Mouse (Mus musculus) layer of hippocampus, adult 2 months (tissue): Measurements from ENCODE around the gene Medag. TPM values are rescaled to one million over a fixed set of nuclear protein-coding genes. Genes with fewer than 3 reads are reported as not detected.

ENCODE experiments used
- DNase-seq, 2 experiments: peaks; one replicate each; pipeline ENCODE4 v3.0.0; 2022; ENCODE audit warnings: low spot score in 2 of 2
- H3K27ac ChIP-seq: fragments of 200-600 bp; 2 replicates; pipeline ENCODE4 v1.8.1; 2022
- H3K4me3 ChIP-seq: fragments of 200-600 bp; 2 replicates; pipeline ENCODE4 v1.8.1; 2022; ENCODE audit warnings: mild to moderate bottlenecking
- CTCF ChIP-seq: fragments of 200-600 bp; conservative IDR thresholded peaks from 2 replicates; pipeline ENCODE4 v1.8.1; 2022; ENCODE audit warnings: antibody characterized with exemption, mild to moderate bottlenecking, moderate library complexity
- total RNA-seq, 2 experiments: library from RNA; stranded (reverse); gene quantifications; 2 replicates each; pipeline ENCODE4 v1.2.3; 2021

Medag gene
- total RNA-seq, 2 experiments from 2014 or later: 3.9 to 4.0 TPM

GRCm38 (mm10) chr5:149444451-149444850 is 32.9 kb downstream of the Medag start:
- no peak overlapping the region for H3K4me3 ChIP-seq
- no peak overlapping the region for H3K27ac ChIP-seq
- TF ChIP-seq CTCF: no peak
- no peak for DNase-seq

DNA sequence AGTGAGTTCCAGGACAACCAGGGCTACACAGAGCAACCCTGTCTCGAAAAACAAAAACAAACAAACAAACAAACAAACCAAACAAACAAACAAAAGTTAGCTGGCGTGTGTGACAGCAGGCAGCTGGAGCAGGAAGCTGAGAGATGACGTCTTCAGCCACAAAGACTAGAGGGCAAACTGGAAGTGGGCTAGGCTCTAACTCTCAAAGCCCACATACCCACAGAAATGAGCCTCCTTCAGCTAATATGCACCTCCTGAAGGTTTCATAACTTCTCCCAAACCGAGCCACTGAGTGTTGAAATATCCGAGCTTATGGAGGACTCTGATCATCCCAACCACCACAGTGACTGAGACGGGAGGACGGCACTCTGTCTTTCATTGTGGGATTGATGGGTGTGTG is 34.9 kb downstream of the Medag start:
- no peak for TF ChIP-seq CTCF
- no peak for DNase-seq
- H3K4me3 ChIP-seq: no peak overlapping the region
- no peak overlapping the region for H3K27ac ChIP-seq

DNA sequence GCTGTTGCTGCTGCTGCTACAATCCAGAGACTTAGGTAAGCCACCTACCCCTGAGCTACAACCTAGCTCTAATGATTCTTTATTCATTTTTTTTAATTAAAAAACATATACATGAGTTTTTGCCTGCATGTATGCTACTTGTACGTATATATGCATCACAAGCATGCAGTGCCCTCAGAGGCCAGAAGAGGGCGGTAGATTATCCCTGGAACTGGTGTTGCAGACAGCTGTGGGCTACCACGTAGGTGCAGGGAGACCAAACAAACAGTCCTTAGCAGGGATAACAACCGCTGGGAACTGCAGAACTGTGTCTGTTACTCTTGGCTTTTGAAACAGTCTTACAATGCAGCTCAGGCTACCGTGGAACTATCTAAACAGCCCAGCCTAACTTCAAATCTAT is 36.2 kb downstream of the Medag start:
- H3K27ac ChIP-seq: no peak overlapping the region
- H3K4me3 ChIP-seq: no peak overlapping the region
- TF ChIP-seq CTCF: peak; percentile 54
- DNase-seq: no peak

GRCm38 (mm10) chr5:149449406-149449805 is 37.9 kb downstream of the Medag start:
- DNase-seq: no peak
- TF ChIP-seq CTCF: no peak
- Histone ChIP-seq H3K27ac (no peak overlapping the region), H3K4me3 (no peak overlapping the region)

DNA sequence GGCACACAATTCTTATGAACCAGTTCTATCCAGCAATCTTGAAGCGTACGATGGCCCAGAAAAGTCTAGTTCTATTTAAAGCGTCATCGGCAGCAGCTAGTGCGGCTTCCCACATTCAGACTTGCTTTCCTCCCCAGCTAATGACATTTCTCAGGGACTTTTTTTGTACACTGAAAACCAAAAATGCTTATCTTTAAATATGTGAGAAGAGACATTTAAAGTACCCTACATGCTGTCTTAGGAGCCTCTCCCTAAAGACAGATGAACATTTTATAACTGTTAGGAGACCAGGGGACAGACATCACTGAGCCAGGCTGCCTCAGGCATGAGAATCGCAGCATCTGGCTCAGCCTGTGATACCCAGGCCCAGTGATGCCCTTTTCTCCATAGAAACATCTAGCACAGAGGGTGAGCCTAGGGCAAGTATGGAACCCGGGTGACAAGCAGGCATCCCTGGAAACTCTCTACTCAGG is 39.7 kb downstream of the Medag start:
- TF ChIP-seq CTCF: no peak
- Histone ChIP-seq H3K4me3 (no peak overlapping the region), H3K27ac (peak overlapping the region; percentile 36; the same call in 1 of the 2 replicates)
- peak in 1 of 2 experiments; percentile 29 for DNase-seq

DNA sequence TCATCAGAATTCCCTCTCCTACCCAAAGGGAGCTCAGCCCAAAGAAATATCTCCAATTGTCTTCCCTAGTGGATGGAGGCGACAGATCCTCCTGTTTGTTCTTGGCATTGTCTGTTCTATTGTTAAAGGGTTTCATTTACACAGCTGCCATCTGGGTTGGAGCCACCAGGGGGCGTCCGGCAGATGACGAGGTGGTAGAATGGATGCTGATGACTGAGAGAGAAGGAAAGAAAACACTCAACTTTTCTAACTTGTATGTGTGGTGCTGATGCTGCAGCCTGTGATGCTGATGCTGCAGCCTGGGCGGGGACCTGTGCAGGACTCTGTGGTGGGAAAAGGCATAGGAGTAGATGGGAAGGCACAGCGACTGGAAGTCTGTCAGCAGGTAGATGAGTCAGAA is 42.7 kb downstream of the Medag start:
- TF ChIP-seq CTCF: peak; percentile 94
- no peak overlapping the region for H3K27ac ChIP-seq
- H3K4me3 ChIP-seq: no peak overlapping the region
- peak; percentile 63 to 86 for DNase-seq

GRCm38 (mm10) chr5:149456544-149456943 is 45.0 kb downstream of the Medag start:
- Histone ChIP-seq H3K4me3 (no peak overlapping the region), H3K27ac (no peak overlapping the region)
- no peak for DNase-seq
- peak; percentile 33; the same call in 1 of the 2 replicates for TF ChIP-seq CTCF

- no peak for DNase-seq
- H3K4me3 ChIP-seq: no peak overlapping the region
- TF ChIP-seq CTCF: no peak
Measured at GRCm38 (mm10) chr5:149462071-149462470, 50.5 kb downstream of the Medag start.

DNA sequence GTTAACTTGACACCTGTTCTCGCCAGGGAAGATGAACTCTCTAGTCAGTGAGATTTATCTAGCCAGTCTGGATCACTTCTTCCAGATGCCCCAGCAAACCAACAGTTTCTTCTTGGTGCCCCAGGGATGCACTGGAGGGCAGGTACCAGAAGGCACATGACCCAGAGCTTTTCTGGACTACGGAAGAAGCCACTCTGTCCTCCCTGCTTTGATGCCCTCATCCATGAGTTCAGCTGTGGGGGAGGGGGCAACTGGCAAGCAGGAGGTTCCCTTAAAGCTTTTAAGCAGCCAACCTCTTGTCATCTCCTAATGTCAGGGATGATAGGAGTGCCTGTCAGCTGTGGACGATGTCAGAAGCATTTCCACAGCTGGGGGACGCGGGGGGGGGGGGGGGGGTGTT is 53.8 kb downstream of the Medag start:
- no peak for TF ChIP-seq CTCF
- DNase-seq: no peak
- Histone ChIP-seq H3K27ac (no peak overlapping the region), H3K4me3 (no peak overlapping the region)

More at GRCm38 (mm10) chr5:149462071-149462470, 50.5 kb downstream of the Medag start:
- no peak overlapping the region for H3K27ac ChIP-seq

- no peak overlapping the region for H3K27ac ChIP-seq
- no peak for DNase-seq
- peak; percentile 48 for TF ChIP-seq CTCF
- H3K4me3 ChIP-seq: no peak overlapping the region
Measured at GRCm38 (mm10) chr5:149474142-149474541, 62.6 kb downstream of the Medag start.

DNA sequence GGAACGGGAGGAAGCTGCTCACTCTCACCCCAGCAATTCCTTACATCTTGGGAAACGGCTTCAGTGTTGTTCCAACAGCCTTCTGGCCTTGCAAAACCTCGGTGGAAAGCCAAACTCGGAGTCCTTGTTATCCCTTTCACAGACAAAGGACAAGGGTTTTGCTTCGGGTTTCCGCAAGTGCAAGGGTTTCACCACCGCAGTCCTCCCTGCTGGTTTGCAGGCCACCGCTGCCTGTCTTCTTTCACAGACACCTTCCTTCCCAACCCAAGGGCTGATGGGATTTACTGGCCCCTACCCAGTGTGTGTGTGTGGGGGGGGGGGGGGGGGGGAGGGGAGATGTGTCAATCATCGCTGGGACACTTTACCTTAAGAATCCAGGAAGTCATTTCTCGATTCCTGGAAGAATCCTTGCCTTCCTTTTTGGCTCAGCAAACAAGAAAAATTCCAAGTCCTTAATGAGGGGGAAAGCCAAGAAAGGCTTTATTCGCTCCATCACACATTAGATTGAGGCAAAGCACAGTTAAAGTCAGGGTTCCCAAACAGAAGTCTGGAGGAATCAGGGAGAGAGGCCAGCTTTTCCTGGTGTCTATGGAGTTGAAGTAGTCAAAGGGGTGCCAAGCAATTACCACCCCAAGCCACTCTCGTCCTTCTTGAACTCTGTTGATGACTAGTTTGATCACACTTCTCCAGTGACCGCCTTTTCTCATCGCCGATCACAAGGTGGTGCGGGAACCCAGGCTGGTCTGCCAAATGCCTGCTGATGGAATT is 63.3 kb downstream of the Medag start:
- Histone ChIP-seq H3K4me3 (no peak overlapping the region), H3K27ac (no peak overlapping the region)
- DNase-seq: no peak
- no peak for TF ChIP-seq CTCF

Other genes starting within 250 kb of the Medag start
- gene Uspl1, start 227.4 kb upstream of the Medag start, total RNA-seq: 10 to 100 TPM; 38.8 to 39.0 TPM
- 100 to 1,000 TPM; 143 to 147 TPM for gene Hmgb1, start 227.3 kb upstream of the Medag start, total RNA-seq
- gene Alox5ap, start 147.0 kb upstream of the Medag start, total RNA-seq: 10 to 100 TPM in 1 of 2 experiments, 1 to 10 TPM in 1; 7.8 to 11.1 TPM
- under 1 TPM; 0.49 to 0.69 TPM for gene Tex26, start 27.9 kb downstream of the Medag start, total RNA-seq
- gene Wdr95, start 116.9 kb downstream of the Medag start, total RNA-seq: 1 to 10 TPM in 1 of 2 experiments, under 1 TPM in 1; 0.41 to 1.0 TPM
- 100 to 1,000 TPM; 337 to 340 TPM for gene Hsph1, start 224.6 kb downstream of the Medag start, total RNA-seq